Mouse (Mus musculus) megakaryocyte, embryonic 14.5 days (primary cell): ENCODE data around the gene Kdelr1. TPM values are rescaled to one million over a fixed set of nuclear protein-coding genes. Genes with fewer than 3 reads are reported as not detected.

Experiments
- H3K27me3 ChIP-seq: replicated peaks from 2 replicates; pipeline ENCODE3; 2012; ENCODE audit warnings: inconsistent platforms
- H3K36me3 ChIP-seq: replicated peaks from 2 replicates; pipeline ENCODE3; 2012; ENCODE audit warnings: low read length, inconsistent platforms, mixed read lengths
- H3K4me1 ChIP-seq: 2 replicates; pipeline ENCODE4 v1.6.1; 2012; ENCODE audit warnings: inconsistent platforms
- H3K4me3 ChIP-seq: replicated peaks from 2 replicates; pipeline ENCODE3; 2012; ENCODE audit warnings: moderate library complexity, mild to moderate bottlenecking, inconsistent platforms
- H3K9me3 ChIP-seq: 2 replicates; pipeline ENCODE4 v1.6.1; 2012; ENCODE audit warnings: inconsistent platforms
- FLI1 ChIP-seq: IDR thresholded peaks from 2 replicates; pipeline ENCODE4 v1.6.1; 2012; ENCODE audit warnings: low read length, inconsistent platforms, mixed read lengths
- GATA1 ChIP-seq: IDR thresholded peaks from 3 replicates; pipeline ENCODE4 v1.6.1; 2012; ENCODE audit warnings: mixed read lengths, low read length, inconsistent platforms, borderline replicate concordance
- polyA plus RNA-seq: library from polyadenylated mRNA; stranded (reverse); fragments of >175 nt; gene quantifications from 2 replicates; pipeline ENCODE4 v1.2.3, GENCODE M21; 2012; ENCODE audit warnings: low replicate concordance; ENCODE audit not compliant: insufficient read depth

Kdelr1 gene
- polyA plus RNA-seq, 1 experiment: 331 TPM

DNA sequence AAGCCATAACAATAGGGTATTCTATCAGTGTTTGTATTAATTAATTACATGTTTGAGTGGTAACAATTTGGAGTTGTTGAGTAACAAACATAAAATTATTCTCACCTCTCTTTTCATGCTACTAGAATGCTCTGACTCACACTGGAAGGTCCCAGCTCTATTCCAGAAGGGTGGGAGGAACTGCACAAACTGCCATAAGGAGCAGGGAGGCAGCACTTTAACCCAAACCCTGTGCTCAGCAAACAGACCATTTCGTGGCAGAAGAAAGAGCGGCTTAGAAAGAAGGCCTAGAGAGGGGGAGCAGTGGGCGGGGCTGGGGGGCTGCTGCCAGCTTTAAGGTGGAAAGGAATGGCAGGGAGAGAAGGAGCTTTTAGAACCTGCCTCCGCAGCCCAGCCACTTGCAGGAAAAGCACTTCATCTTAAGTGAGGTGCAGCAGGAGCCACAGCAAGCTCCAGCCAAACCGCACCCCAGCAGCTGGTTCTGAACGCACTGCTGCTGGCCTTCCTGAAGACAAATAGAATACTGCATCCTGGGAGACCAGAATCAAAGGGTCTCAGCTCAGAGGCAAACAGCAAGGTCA, 24.0 kb upstream of the Kdelr1 start:
- Histone ChIP-seq H3K36me3 (no peaks in the 10 kb centered on the region), H3K4me1 (peaks cover 11% of the 10 kb centered on the region), H3K27me3 (peaks cover 70% of the 10 kb centered on the region), H3K9me3 (peaks cover 7% of the 10 kb centered on the region), H3K4me3 (no peak overlapping the region)
- no peak for TF ChIP-seq GATA1
- no peak for TF ChIP-seq FLI1

DNA sequence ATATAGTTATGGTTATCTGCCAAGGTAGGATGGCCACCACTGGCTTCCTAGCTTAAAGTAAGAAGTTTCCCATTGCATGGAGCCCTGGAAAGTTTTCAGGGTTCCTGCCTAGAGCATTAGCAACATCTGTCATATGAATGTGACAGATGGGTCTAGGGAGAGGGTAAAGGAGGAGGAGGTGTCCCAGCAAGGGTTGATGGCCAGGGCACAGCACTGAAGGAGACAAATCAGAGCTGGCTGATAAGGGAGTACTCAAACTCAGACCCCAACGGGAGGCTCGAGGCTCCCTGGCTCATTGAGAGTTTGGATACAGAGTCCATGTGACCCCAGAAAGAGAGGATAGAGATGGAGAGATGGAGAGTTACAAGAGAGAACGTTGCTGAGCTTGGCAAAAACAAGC, 21.9 kb upstream of the Kdelr1 start:
- peaks cover 11% of the 10 kb centered on the region for H3K4me1 ChIP-seq
- TF ChIP-seq GATA1 (no peak), FLI1 (no peak)
- H3K9me3 ChIP-seq: peaks cover 6% of the 10 kb centered on the region; the same call in 1 of the 2 replicates
- no peaks in the 10 kb centered on the region for H3K36me3 ChIP-seq
- H3K4me3 ChIP-seq: no peak overlapping the region
- peaks cover 75% of the 10 kb centered on the region for H3K27me3 ChIP-seq

DNA sequence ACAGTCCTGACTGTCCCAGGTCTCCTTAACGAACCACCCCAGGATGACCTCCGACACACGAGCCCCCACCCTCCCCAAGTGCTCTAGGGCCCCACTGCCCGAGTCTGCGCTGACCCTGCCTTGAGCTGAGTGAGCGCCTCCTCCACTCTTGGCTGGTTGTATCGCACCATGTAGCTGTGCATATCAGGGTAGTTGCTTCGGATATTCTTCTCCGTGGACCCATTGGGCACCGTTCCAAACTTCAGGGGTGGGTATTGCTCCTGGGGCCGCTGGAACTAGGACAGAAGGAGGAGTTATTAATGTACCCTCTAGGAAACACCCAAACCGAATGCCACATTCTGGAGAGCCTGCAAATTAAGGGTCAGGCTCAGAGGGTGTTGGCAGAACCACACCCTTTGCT, 19.5 kb upstream of the Kdelr1 start:
- peaks cover 95% of the 10 kb centered on the region for H3K27me3 ChIP-seq
- no peak overlapping the region for H3K4me3 ChIP-seq
- no peak for TF ChIP-seq GATA1
- no peak for TF ChIP-seq FLI1
- no peaks in the 10 kb centered on the region for H3K36me3 ChIP-seq
- H3K4me1 ChIP-seq: peaks cover 30% of the 10 kb centered on the region
- no peaks in the 10 kb centered on the region; the same call in 1 of the 2 replicates for H3K9me3 ChIP-seq

DNA sequence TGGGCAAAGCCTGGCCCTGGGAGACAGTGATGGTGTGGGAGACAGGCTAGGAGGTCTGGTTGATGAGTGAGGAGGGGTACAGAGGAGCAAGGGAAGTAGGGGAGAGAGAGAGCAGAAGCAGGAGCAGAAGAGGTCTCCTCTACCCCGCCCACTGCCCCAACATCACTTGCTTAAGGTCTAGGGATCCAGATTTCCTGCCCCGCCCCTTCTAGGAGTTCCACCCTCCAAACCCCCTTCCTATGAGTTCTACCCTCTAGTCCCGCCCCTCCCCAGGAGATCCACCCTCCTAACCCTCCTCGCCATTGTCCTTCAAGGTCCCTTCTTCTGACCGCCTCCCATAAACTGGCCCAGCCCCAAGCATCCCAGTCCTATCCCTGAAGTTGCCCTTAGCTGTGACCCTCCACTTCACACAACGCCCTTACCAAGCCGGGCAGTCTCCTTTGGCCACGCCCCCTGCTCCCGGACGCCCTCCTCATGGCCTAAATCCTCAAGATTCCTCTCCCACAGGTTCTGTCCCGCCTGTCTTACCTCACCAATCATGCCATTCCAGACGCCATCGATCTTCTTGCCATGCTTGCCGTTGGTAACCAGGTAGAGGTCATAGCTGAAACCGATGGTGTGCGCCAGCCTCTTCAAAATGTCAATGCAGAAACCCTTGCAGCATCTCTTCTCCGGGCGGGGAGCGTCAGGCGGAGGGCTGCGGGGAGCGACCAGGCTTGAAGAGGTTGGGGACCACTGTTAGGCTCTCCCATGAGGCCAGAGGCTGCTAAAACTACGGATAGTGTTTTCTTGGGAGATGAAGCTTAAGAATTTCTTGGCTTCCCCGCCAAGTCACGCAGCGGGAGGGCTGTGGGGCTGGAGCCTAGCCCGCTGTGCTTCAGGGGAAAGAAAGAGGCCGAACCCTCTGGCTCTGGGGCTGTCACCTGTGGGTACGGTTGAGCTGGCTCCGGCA, 15.3 kb upstream of the Kdelr1 start:
- TF ChIP-seq GATA1 (no peak), FLI1 (no peak)
- peaks cover 36% of the 10 kb centered on the region for H3K4me1 ChIP-seq
- H3K9me3 ChIP-seq: no peaks in the 10 kb centered on the region; the same call in 1 of the 2 replicates
- H3K4me3 ChIP-seq: peak overlapping the region; percentile 84
- H3K27me3 ChIP-seq: peaks cover 94% of the 10 kb centered on the region
- H3K36me3 ChIP-seq: no peaks in the 10 kb centered on the region

DNA sequence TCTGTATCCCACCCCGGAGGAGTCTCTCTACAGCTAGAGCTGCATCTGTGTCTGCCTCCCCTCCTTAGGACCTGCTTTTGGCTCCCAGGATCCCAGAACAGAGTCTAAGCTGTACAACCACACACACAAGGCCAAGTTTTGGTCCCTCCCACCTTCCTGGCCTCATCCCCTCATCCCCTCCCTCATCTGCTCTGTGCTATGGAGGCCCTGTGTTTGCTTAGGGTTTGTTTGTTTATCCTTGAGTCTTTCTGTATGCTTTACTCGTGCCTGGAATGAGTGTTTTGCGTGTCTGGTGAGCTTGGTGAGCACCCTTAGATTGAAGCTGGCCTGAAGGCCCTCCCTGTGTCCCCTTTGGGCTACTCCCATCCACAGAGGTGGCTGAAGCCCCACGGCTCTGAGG, 13.6 kb upstream of the Kdelr1 start:
- Histone ChIP-seq H3K27me3 (peaks cover 87% of the 10 kb centered on the region), H3K9me3 (no peaks in the 10 kb centered on the region; the same call in 1 of the 2 replicates), H3K36me3 (no peaks in the 10 kb centered on the region), H3K4me1 (peaks cover 51% of the 10 kb centered on the region), H3K4me3 (no peak overlapping the region)
- TF ChIP-seq GATA1 (no peak), FLI1 (no peak)

DNA sequence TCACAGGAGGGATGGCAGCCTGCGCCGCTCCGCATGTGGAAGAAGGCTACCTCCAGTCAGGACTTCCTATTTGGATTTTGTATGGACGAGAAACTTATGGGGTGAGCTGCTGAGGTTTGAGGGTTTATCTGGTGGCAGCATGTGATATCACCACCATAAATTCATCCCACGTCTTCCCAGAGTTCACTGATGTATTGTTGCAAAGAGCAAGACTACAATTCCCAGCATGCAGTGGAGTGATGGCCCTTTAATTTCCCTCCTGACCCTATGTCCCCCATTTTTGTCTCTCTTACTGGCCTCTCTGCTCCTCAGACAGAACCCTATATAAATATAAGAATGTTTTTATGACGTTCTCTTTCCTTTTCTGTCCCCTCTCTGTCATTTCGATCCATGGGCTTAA, 9.8 kb upstream of the Kdelr1 start:
- Histone ChIP-seq H3K27me3 (peaks cover 86% of the 10 kb centered on the region), H3K9me3 (no peaks in the 10 kb centered on the region), H3K4me1 (peaks cover 62% of the 10 kb centered on the region), H3K4me3 (no peak overlapping the region), H3K36me3 (no peaks in the 10 kb centered on the region)
- no peak for TF ChIP-seq GATA1
- no peak for TF ChIP-seq FLI1

DNA sequence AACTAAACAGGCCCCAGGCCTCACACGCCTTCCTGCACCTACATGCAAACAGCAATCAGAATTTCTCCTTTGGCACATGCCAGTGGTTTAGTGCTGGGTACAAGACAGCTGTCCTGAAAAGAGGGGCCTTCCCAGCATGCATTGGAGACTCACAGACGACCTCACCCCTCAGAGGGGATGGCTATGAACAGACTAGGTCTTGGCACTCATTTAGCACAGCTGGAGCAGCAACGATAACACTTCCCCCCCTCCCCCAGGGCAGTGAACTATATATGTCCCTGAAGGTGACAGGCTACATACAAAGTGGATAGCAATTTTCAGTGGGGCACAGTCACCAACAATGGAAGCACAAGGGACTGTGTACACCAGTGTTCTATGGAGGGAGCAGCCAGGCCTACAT, 8.1 kb upstream of the Kdelr1 start:
- Histone ChIP-seq H3K4me1 (peaks cover 72% of the 10 kb centered on the region), H3K36me3 (no peaks in the 10 kb centered on the region), H3K27me3 (peaks cover 86% of the 10 kb centered on the region), H3K9me3 (no peaks in the 10 kb centered on the region), H3K4me3 (no peak overlapping the region)
- TF ChIP-seq FLI1 (no peak), GATA1 (no peak)

DNA sequence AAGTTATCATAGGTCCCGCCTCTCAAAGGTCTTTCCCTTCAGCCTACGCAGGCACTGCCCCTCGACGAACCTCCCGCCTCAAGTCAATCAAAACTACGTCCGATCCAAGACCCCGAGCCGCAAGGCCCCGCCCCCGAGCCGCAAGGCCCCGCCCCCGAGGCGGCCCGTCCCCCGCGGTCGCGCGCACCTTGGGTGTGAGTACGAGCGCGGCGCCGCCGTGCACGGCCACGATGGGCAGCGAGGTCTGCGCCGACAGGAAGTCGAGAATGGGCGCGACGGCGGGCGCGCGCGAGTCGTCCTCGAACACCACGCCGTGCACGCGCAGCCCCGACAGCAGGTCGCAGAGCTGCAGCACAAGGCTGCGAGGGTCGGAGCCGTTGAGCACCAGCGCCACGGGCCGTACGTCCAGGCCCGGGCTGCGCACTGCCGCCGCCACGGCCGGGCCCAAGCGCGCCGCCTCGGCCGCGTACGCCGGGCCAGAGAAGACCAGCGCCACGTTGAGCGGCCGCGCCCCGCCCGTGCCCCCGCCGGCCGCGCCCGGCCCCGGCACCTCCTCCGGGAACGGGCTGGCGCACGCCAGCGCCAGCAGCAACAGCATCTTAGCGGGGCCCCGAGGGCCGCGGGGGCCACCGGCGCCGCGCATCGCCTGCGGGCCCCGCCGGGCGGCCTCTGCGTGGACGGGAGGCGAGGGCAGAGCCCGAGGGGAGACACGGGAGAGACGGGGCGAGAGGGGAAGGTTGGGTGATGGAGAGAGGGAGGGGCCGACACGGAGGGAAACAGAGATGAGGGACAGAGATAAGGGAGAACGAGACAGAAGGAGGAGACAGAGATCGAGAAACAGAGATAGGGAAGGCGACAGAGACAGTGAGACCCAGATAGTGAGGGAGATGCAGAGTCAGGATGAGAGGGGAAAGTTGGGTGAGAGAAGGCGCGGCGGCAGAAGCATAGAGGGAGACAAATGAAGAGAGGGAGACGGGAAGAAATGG, 6.4 kb upstream of the Kdelr1 start:
- TF ChIP-seq GATA1: no peak
- TF ChIP-seq FLI1: no peak
- H3K4me3 ChIP-seq: peak overlapping the region; percentile 95
- peaks cover 83% of the 10 kb centered on the region for H3K4me1 ChIP-seq
- peaks cover 88% of the 10 kb centered on the region for H3K27me3 ChIP-seq
- no peaks in the 10 kb centered on the region for H3K9me3 ChIP-seq
- H3K36me3 ChIP-seq: no peaks in the 10 kb centered on the region

DNA sequence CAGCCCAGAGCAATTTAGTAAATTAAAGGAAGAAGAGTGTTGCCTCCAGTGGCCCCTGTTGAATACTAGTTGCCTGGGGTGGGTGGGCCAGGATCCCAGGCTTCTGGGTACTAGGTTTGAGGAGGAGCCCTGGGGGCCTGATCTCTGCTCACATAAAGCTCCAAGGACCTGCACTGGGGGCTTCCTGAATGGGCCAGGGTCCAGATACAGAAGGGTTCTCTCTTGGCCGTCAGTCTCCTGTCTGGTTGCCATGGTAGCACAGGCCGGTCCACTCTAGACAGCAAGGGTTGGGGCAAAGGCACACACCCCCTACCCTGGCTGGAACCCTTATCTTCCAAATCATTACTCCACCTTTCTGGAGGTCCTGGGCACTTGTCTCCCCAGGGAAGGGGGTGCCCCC, 4.7 kb upstream of the Kdelr1 start:
- peaks cover 86% of the 10 kb centered on the region for H3K27me3 ChIP-seq
- H3K4me1 ChIP-seq: peaks cover 71% of the 10 kb centered on the region
- H3K4me3 ChIP-seq: no peak overlapping the region
- H3K9me3 ChIP-seq: no peaks in the 10 kb centered on the region
- no peaks in the 10 kb centered on the region for H3K36me3 ChIP-seq
- TF ChIP-seq FLI1 (no peak), GATA1 (no peak)
